Comparison of ENCODE assay signal across 16 mouse cellular contexts in genomic region chr10:94971625-94972161, GRCm38 (mm10).
"Had no signal": no experiment of that assay in that cellular context is flagged by ENCODE, and none has a peak within 500 bp of the region (broad histone marks: within the 10 kb centered on the region; RNA-seq: fewer than 3 reads in every experiment).

No protein-coding gene starts in this region.

- H3K36me3 ChIP-seq: neural tube, embryonic 13.5 days; neural tube, embryonic 15.5 days; stomach, embryonic 15.5 days had no signal

- H3K4me3 ChIP-seq: neural tube, embryonic 13.5 days; neural tube, embryonic 15.5 days; stomach, embryonic 15.5 days had no signal

- H3K27ac ChIP-seq: neural tube, embryonic 13.5 days; neural tube, embryonic 15.5 days; stomach, embryonic 15.5 days; stomach, postnatal 0 days had no signal

- H3K4me1 ChIP-seq: neural tube, embryonic 15.5 days; stomach, embryonic 15.5 days had no signal

- DNase-seq: retina, postnatal 1 day; right cerebral cortex, adult 18-20 months; right cerebral cortex, postnatal 14 days; right cerebral cortex, postnatal 25 days; right cerebral cortex, postnatal 4 days; spleen, adult 18-20 months; thymus, adult 18-20 months; thymus, adult 2 months; thymus, postnatal 14 days; thymus, postnatal 25 days; thymus, postnatal 36 days; thymus, postnatal 4 days had no signal

- H3K27me3 ChIP-seq: neural tube, embryonic 13.5 days; neural tube, embryonic 15.5 days; stomach, embryonic 15.5 days had no signal

- H3K9ac ChIP-seq: neural tube, embryonic 13.5 days; neural tube, embryonic 15.5 days; stomach, embryonic 15.5 days had no signal

- H3K9me3 ChIP-seq: neural tube, embryonic 13.5 days; neural tube, embryonic 15.5 days; stomach, embryonic 15.5 days had no signal
